Mouse (Mus musculus): ENCODE measurements at regions not wholly inside any gene's neighbourhood (a gene's known extent, or its start where the extent isn't known, plus 50 kb on each side); places are given as distances from the start of the nearest gene placed in this dataset.

- DNase-seq = no peak
These were observed 497.5 kb downstream of the Pros1 start for GRCm38 (mm10) chr16:63351511-63352125.

GRCm38 (mm10) chr16:63369868-63370267, 494.1 kb downstream of the Epha3 start:
- DNase-seq = no peak

GRCm38 (mm10) chr16:63371275-63371674, 492.7 kb downstream of the Epha3 start:
- no peak for DNase-seq

GRCm38 (mm10) chr16:63404976-63405375, 459.0 kb downstream of the Epha3 start:
- no peak for DNase-seq

GRCm38 (mm10) chr16:63412656-63413055, 451.3 kb downstream of the Epha3 start:
- DNase-seq = no peak

- no peak for DNase-seq
These were observed 411.7 kb downstream of the Epha3 start for GRCm38 (mm10) chr16:63452301-63452700.

GRCm38 (mm10) chr16:63466615-63467014, 397.4 kb downstream of the Epha3 start:
- no peak for DNase-seq

GRCm38 (mm10) chr16:63468851-63469250, 395.1 kb downstream of the Epha3 start:
- DNase-seq = no peak

All from adrenal gland, adult 8-10 months (tissue).